Mouse (Mus musculus) B cell, adult 2 months (primary cell): ENCODE data around the gene Wdtc1.
A peak's percentile ranks its signal among the peaks of the same experiment; 100 is the strongest.

ENCODE experiments used
- DNase-seq, 2 experiments: peaks; one replicate each; pipeline ENCODE4 v3.0.0; 2022

Wdtc1 gene

DNA sequence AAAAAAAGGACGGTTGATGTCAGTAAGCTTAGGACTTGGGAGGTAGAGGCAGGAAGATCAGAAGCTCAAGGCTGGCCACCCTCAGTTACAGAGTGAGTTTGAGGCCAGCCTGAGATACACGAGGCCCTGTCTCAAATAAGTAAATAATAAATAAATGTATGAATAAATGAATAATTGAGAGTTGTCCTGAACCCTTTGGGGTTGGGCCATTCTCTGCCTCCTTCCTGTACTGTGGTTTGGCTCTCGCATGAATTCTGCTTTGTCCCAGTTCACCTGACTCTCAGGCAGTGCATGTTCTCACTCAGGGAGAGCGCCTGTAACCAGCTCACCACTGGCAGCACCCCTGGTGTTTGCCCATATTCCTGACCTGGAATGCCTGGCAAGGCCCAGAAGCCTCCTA is 20.7 kb upstream of the Wdtc1 start:
- DNase-seq: no peak

DNA sequence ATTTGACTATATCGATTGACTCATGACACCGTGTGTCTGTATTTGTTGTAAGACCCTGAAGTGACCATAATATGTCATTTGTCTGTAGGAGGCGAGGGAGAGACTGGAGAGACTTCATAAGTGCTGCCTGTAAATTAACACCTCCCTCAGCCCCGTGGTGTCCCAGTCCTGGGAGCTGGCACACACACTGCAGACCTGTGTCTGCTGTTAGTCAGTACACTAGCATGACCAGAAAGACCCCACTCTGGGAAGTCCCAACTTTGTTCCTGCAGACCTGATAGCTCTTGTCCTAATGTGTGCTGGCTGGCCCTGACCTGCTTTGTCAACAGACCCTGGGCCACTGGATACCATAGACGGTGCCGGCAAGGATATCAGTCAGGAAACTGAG is 19.0 kb upstream of the Wdtc1 start:
- no peak for DNase-seq

GRCm38 (mm10) chr4:133371621-133372277 is 18.5 kb upstream of the Wdtc1 start:
- no peak for DNase-seq

DNA sequence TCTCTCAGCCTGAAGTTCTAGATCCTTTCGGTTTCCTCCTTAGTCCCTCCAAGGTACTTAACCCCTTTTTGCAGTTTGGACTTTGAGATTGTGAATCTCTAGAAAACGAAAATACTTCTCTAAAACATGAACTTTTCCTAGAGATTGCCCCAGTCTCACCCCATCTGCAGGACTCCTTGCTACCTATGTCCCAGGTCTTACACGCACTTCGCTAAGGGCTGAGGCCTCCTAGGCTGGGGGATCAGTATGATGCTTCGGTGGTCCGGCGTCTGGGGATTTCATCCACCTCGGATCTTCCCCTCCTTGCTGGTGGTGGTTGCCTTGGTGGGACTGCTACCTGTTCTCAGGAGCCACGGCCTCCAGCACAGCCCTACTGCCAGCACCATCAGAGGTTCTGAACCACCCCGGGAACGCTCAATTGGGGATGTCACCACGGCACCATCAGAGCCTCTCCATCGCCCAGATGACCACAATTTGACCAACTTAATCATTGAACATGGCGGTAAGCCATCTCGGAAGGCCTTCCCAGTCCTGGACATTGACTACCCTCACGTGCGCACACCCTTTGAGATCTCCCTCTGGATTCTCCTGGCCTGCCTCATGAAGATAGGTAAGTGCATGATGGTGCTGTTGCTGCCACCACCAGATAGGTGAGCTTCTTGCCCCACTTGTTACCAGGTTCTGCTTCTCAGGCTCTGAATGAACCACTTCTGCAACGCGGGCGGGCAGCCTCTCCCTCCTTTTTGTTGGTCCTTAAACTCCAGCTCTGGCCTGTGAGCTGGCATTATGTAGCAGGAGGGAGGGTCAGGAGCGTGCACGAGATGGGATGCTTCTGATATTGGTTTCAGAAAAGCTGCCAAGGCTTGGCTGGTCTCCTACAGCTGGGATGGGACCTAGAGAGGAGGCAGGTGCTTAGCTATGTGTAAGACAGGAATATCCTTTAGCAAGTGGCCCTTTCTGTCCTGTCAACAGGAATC is 17.3 kb upstream of the Wdtc1 start:
- DNase-seq: peak; percentile 32 to 36

- DNase-seq: peak; percentile 96
Measured at GRCm38 (mm10) chr4:133369553-133370297, 16.4 kb upstream of the Wdtc1 start, which contains the start of gene Slc9a1. TSS of gene Slc9a1 (plus strand) at chr4:133369706.

- DNase-seq: no peak
Measured at GRCm38 (mm10) chr4:133354641-133355040, 1.4 kb upstream of the Wdtc1 start.

DNA sequence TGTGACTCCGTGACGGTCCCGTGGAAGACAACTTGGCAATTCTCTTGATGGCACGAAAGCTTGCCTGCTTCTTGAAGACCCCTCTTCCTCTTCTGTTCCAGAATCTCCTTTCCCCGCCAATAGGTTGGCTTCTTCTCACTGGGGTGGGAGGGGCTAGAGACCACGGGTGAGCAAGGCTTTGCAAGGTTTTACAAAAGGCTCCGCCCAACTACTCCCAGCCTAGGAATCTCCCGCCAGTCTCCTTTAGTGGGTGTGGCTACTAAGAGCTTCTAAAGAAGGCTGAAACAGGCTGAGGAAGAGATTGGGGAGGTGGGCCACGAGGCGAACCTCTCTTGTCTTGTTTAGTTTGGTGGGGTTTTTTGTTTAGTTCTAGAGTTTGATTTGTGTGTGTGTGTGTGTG is 484 bp downstream of the Wdtc1 start:
- no peak for DNase-seq

- no peak for DNase-seq
Measured at GRCm38 (mm10) chr4:133348051-133348775, 5.1 kb downstream of the Wdtc1 start.

- DNase-seq: no peak
Measured at GRCm38 (mm10) chr4:133347624-133348023, 5.7 kb downstream of the Wdtc1 start.

DNA sequence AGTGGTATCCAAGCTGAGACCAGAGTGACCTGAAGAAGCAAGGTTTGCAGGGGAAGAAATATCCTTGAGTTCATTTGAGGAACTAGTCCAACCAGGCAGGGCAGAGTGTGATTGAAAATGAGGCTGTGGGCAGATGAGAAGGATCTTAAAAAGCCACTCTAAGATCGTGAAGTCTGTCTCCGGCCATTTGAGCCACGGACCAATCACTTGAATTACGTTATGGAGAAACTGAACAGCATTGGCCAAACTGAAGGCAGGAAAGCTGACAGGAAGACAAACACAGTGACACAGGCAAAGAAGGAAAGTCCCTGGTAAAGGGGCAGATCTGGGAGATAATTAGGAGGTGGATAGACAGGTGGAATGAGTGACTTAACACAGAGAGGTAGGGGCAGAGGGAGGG is 6.7 kb downstream of the Wdtc1 start:
- no peak for DNase-seq

DNA sequence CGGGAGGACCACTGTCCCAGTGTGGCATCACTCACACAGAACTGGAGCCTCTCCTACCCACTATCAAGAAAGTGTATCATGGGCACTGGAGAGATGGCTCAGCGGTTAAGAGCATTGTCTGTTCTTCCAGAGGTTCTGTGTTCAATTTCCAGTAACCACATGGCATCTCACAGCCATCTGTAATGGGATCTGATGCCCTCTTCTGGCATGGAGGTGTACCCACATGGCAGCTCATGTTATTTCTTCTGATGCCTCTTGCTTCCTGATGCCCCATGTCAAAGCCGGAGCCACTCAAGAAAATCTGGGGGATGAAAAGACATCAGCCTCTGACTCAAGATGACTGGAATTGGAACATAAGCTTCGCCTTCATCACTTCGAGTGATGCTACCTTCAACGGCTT is 7.6 kb downstream of the Wdtc1 start:
- DNase-seq: peak in 1 of 2 experiments; percentile 25

GRCm38 (mm10) chr4:133344112-133344511 is 9.2 kb downstream of the Wdtc1 start:
- peak; percentile 65 to 66 for DNase-seq

DNA sequence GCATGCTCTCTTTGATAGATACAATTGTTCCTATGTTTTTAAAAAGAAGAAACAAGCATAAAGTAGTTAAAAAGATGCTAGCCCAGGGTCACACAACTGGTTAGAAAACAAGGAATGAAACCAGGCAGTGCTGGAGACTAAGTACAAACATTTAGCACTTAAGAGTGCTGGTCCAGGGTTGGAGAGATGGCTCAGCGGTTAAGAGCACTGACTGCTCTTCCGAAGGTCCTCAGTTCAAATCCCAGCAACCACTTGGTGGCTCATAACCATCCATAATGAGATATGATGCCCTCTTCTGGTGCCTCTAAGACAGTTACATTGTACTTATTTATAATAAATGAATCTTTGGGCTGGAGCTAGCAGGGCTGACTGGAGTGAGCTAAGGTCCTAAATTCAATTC is 13.1 kb downstream of the Wdtc1 start:
- no peak for DNase-seq

- peak; percentile 96 for DNase-seq
Measured at GRCm38 (mm10) chr4:133339148-133339749, 14.0 kb downstream of the Wdtc1 start.

DNA sequence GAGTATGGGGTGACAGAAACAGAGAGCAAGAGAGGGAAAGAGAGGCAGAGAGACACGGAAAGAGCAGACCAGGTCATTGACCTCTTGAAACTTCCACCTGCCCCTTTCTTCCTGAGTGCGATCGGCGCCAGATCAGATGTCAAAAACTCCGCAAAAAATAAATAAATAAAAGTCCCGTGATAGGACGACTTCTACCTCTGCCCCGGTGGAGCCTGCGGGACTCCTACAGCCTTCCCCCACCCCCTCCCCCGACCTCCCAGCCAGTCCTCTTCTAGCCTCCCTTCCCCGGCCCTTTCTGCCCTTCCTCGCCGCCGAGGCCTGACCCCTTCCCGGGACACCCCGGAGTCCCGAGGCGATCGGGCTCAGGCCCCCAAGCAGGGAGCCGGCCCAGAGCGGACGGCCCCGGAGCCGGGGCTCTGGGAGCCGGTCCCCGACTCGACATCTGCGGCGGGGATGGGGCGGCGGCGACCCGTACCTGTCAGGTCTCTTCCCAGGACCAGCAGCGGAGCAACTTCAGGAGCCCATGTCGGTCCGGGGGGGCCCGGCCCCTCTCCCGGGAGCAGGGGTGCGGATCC is 14.7 kb downstream of the Wdtc1 start:
- no peak for DNase-seq

DNA sequence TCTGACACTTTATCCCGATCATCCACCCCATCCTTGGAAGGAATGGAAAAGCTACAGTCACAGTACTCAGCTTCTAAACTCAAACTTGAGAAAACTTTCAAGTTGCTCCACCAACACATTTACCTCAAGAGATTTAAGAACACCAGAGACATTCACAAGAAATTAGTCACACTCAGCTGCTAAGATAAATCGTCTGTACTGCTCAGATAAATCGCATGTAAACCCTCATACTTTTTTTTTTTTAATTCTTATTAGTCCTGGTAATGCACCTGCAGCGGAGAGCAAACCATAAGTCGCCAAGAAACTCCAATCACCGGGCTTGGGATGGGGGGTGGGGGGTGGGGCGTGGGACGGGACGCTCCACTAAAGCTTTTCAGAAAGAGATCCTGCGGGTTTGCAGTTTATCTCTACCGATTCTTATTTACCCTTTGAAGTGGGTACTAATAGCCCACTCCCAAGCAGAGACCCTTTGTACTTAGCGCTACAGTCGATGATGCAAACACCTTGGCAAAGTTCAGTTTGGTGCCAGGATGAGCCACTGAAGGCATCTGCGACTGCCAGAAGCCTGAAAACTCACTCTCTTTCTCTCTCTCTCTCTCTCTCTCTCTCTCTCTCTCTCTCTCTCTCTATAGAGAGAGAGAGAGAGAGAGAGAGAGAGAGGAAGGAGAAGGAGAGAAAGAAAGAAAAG is 15.3 kb downstream of the Wdtc1 start:
- DNase-seq: peak in 1 of 2 experiments; percentile 19

- DNase-seq: no peak
Measured at GRCm38 (mm10) chr4:133333306-133333705, 20.0 kb downstream of the Wdtc1 start.

- DNase-seq: no peak
Measured at GRCm38 (mm10) chr4:133330296-133330695, 23.0 kb downstream of the Wdtc1 start.

DNA sequence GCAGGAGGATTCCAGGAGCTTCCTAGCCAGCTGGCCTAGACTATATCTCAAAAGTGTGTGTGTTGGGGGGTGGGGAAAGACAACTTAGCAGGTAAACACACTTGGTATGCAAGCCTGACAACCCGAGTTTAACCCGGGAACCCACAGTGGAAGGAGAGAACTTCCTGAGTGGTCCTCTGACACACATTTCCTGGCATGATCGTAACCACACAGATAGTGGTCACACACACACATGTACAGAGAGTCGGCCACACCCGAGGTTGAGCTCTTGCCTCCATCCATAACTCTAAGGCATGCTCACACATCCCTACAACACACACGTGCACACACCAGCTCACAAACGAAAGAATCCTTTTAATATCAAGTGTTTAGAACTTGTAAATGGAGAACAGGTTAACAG is 25.2 kb downstream of the Wdtc1 start:
- no peak for DNase-seq

GRCm38 (mm10) chr4:133319667-133320066 is 33.6 kb downstream of the Wdtc1 start:
- DNase-seq: no peak

DNA sequence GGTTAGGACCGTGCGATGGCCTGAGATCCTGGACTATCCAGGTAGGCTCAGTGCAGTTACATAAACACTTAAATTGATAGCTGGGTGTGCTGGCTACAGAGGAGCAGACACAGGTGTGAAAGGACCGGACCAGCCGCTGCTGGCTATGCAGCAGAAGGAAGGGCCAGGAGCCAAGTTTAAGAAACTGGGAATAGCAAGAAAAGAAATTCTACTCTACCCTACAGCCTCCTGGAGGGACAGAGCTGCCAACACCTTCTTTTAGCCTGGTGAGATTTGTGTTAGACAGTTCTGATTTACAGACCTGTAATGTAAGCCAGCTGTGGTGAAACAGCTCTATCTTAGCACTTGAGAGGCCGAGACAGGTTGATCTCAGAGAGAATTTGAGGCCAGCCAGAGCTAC is 37.3 kb downstream of the Wdtc1 start:
- no peak for DNase-seq
